Mouse (Mus musculus): ENCODE measurements around the gene Dbr1. TPM values are rescaled to one million over a fixed set of nuclear protein-coding genes. Genes with fewer than 3 reads are reported as not detected.

Gene Dbr1
- polyA plus RNA-seq (2015; fragmentation: Nextera tagmentation; extraction: Ambion mirVana) = 24.6 and 28.8 TPM in 2 replicates

- Histone ChIP-seq H3K9me3 (replicated peaks) (no peaks in the 10 kb centered on the region), H3K4me3 (replicated peaks) (peak within 1 kb of the TSS; percentile 89), H3K4me2 (peak within 1 kb of the TSS; percentile 72), H3K9ac (peak within 1 kb of the TSS; percentile 94), H3K27me3 (no peaks in the 10 kb centered on the region), H3K36me3 (peaks cover 23% of the 10 kb centered on the region), H3K4me1 (replicated peaks) (peaks cover 27% of the 10 kb centered on the region), H3K27ac (peak within 1 kb of the TSS; percentile 85)
- ATAC-seq (ENCODE audit: low read depth) = peak; percentile 92
- DNase-seq = peak; percentile 83
- under 1% methylated on average over 57 of the region's 57 CpGs for whole genome bisulfite sequencing (ENCODE audit: insufficient replicate concordance)
Measured at GRCm38 (mm10) chr9:99575677-99576480, at the start of gene Dbr1. Gene Dbr1, plus strand, starts transcription at chr9:99575799.

- ATAC-seq (ENCODE audit: low read depth) (no peak), DNase-seq (no peak)
- H3K4me2 ChIP-seq = no peak overlapping the region
- no peak overlapping the region for H3K4me3 ChIP-seq (replicated peaks)
- H3K27ac ChIP-seq = no peak overlapping the region
- WGBS (ENCODE audit: insufficient replicate concordance) = 58% methylated on average over 1 of the region's 1 CpGs
- H3K27me3 ChIP-seq = no peaks in the 10 kb centered on the region
- H3K4me1 ChIP-seq (replicated peaks) = no peaks in the 10 kb centered on the region
- H3K36me3 ChIP-seq = peaks cover 56% of the 10 kb centered on the region
- H3K9ac ChIP-seq = no peak overlapping the region
- H3K9me3 ChIP-seq (replicated peaks) = no peaks in the 10 kb centered on the region
Measured at GRCm38 (mm10) chr9:99531865-99532264, 43.7 kb upstream of the Dbr1 start.

- Histone ChIP-seq H3K4me3 (replicated peaks) (no peak overlapping the region), H3K4me2 (no peak overlapping the region), H3K27me3 (no peaks in the 10 kb centered on the region), H3K36me3 (no peaks in the 10 kb centered on the region), H3K9ac (no peak overlapping the region), H3K9me3 (replicated peaks) (no peaks in the 10 kb centered on the region), H3K27ac (no peak overlapping the region), H3K4me1 (replicated peaks) (no peaks in the 10 kb centered on the region)
- 80% methylated on average over 1 of the region's 1 CpGs for WGBS (ENCODE audit: insufficient replicate concordance)
- DNase-seq (no peak), ATAC-seq (ENCODE audit: low read depth) (no peak)
Measured at GRCm38 (mm10) chr9:99546259-99546658, 29.3 kb upstream of the Dbr1 start.

GRCm38 (mm10) chr9:99552068-99552467 lies 23.5 kb upstream of the Dbr1 start:
- Histone ChIP-seq H3K9me3 (replicated peaks) (no peaks in the 10 kb centered on the region), H3K27ac (0 out of 2 replicates have a peak overlapping the region, but pooled peaks have one; percentile 10), H3K36me3 (no peaks in the 10 kb centered on the region), H3K4me2 (no peak overlapping the region), H3K27me3 (no peaks in the 10 kb centered on the region), H3K4me1 (replicated peaks) (peaks cover 44% of the 10 kb centered on the region), H3K9ac (no peak overlapping the region), H3K4me3 (replicated peaks) (no peak overlapping the region)
- 65% methylated on average over 2 of the region's 2 CpGs for WGBS (ENCODE audit: insufficient replicate concordance)
- no peak for DNase-seq
- no peak for ATAC-seq (ENCODE audit: low read depth)

GRCm38 (mm10) chr9:99553049-99553448 lies 22.6 kb upstream of the Dbr1 start:
- no peak overlapping the region for H3K9ac ChIP-seq
- DNase-seq (no peak), ATAC-seq (ENCODE audit: low read depth) (no peak)
- H3K4me2 ChIP-seq = no peak overlapping the region
- H3K4me3 ChIP-seq (replicated peaks) = no peak overlapping the region
- no peak overlapping the region for H3K27ac ChIP-seq
- H3K4me1 ChIP-seq (replicated peaks) = peaks cover 54% of the 10 kb centered on the region
- H3K9me3 ChIP-seq (replicated peaks) = no peaks in the 10 kb centered on the region
- H3K36me3 ChIP-seq = no peaks in the 10 kb centered on the region
- WGBS (ENCODE audit: insufficient replicate concordance) = 64% methylated on average over 2 of the region's 2 CpGs
- H3K27me3 ChIP-seq = no peaks in the 10 kb centered on the region

GRCm38 (mm10) chr9:99554052-99554451 lies 21.5 kb upstream of the Dbr1 start:
- H3K27ac ChIP-seq = peak overlapping the region; percentile 50
- H3K9me3 ChIP-seq (replicated peaks) = no peaks in the 10 kb centered on the region
- peaks cover 62% of the 10 kb centered on the region for H3K4me1 ChIP-seq (replicated peaks)
- no peak overlapping the region for H3K9ac ChIP-seq
- ATAC-seq (ENCODE audit: low read depth) (peak; percentile 51), DNase-seq (no peak)
- no peaks in the 10 kb centered on the region for H3K27me3 ChIP-seq
- H3K4me2 ChIP-seq = no peak overlapping the region
- no peaks in the 10 kb centered on the region for H3K36me3 ChIP-seq
- H3K4me3 ChIP-seq (replicated peaks) = no peak overlapping the region

- peaks cover 70% of the 10 kb centered on the region for H3K4me1 ChIP-seq (replicated peaks)
- no peak for ATAC-seq (ENCODE audit: low read depth)
- no peak overlapping the region for H3K9ac ChIP-seq
- no peaks in the 10 kb centered on the region for H3K27me3 ChIP-seq
- no peak overlapping the region for H3K4me2 ChIP-seq
- no peaks in the 10 kb centered on the region for H3K9me3 ChIP-seq (replicated peaks)
- no peak overlapping the region for H3K4me3 ChIP-seq (replicated peaks)
- no peak for DNase-seq
- no peaks in the 10 kb centered on the region for H3K36me3 ChIP-seq
- no peak overlapping the region for H3K27ac ChIP-seq
- WGBS (ENCODE audit: insufficient replicate concordance) = 34% methylated on average over 3 of the region's 3 CpGs
Measured at GRCm38 (mm10) chr9:99555253-99555652, 20.3 kb upstream of the Dbr1 start.

- Histone ChIP-seq H3K27me3 (no peaks in the 10 kb centered on the region), H3K9ac (0 out of 2 replicates have a peak overlapping the region, but pooled peaks have one; percentile 5), H3K4me2 (peak overlapping the region; percentile 5; the same call in 1 of the 2 replicates), H3K9me3 (replicated peaks) (no peaks in the 10 kb centered on the region), H3K4me1 (replicated peaks) (peaks cover 67% of the 10 kb centered on the region), H3K36me3 (no peaks in the 10 kb centered on the region), H3K27ac (peak overlapping the region; percentile 29; the same call in 1 of the 2 replicates), H3K4me3 (replicated peaks) (no peak overlapping the region)
- WGBS (ENCODE audit: insufficient replicate concordance) = 17% methylated on average over 8 of the region's 8 CpGs
- ATAC-seq (ENCODE audit: low read depth) = peak; percentile 88
- DNase-seq = peak; percentile 30
Measured at GRCm38 (mm10) chr9:99557580-99558300, 17.9 kb upstream of the Dbr1 start.

GRCm38 (mm10) chr9:99558824-99559556 lies 16.6 kb upstream of the Dbr1 start:
- Histone ChIP-seq H3K9ac (no peak overlapping the region), H3K4me1 (replicated peaks) (peaks cover 64% of the 10 kb centered on the region), H3K4me3 (replicated peaks) (no peak overlapping the region), H3K27me3 (no peaks in the 10 kb centered on the region), H3K4me2 (no peak overlapping the region), H3K36me3 (no peaks in the 10 kb centered on the region), H3K27ac (no peak overlapping the region), H3K9me3 (replicated peaks) (no peaks in the 10 kb centered on the region)
- ATAC-seq (ENCODE audit: low read depth) (no peak), DNase-seq (no peak)
- WGBS (ENCODE audit: insufficient replicate concordance) = 31% methylated on average over 7 of the region's 7 CpGs

GRCm38 (mm10) chr9:99559557-99559904 lies 16.1 kb upstream of the Dbr1 start:
- H3K4me3 ChIP-seq (replicated peaks) = no peak overlapping the region
- peak overlapping the region; percentile 40; the same call in 1 of the 2 replicates for H3K27ac ChIP-seq
- H3K36me3 ChIP-seq = no peaks in the 10 kb centered on the region
- H3K4me1 ChIP-seq (replicated peaks) = peaks cover 62% of the 10 kb centered on the region
- H3K9ac ChIP-seq = no peak overlapping the region
- no peaks in the 10 kb centered on the region for H3K27me3 ChIP-seq
- H3K4me2 ChIP-seq = 0 out of 2 replicates have a peak overlapping the region, but pooled peaks have one; percentile 19
- DNase-seq (no peak), ATAC-seq (ENCODE audit: low read depth) (no peak)
- no peaks in the 10 kb centered on the region for H3K9me3 ChIP-seq (replicated peaks)

- DNase-seq = no peak
- Histone ChIP-seq H3K36me3 (no peaks in the 10 kb centered on the region), H3K9me3 (replicated peaks) (no peaks in the 10 kb centered on the region), H3K4me3 (replicated peaks) (no peak overlapping the region), H3K27ac (no peak overlapping the region), H3K4me2 (peak overlapping the region; percentile 6; the same call in 1 of the 2 replicates), H3K9ac (no peak overlapping the region), H3K27me3 (no peaks in the 10 kb centered on the region), H3K4me1 (replicated peaks) (peaks cover 58% of the 10 kb centered on the region)
- ATAC-seq (ENCODE audit: low read depth) = no peak
- 82% methylated on average over 3 of the region's 3 CpGs for WGBS (ENCODE audit: insufficient replicate concordance)
Measured at GRCm38 (mm10) chr9:99560389-99560788, 15.2 kb upstream of the Dbr1 start.

Data from liver, embryonic 13.5 days (tissue).